Mouse (Mus musculus) gastrocnemius, postnatal 10 days (tissue): Measurements from ENCODE around the gene Pitpna. TPM values are rescaled to one million over a fixed set of nuclear protein-coding genes. Genes with fewer than 3 reads are reported as not detected.

Source experiments
- DNase-seq: peaks from one replicate; pipeline ENCODE4 v3.0.0; 2021; ENCODE audit warnings: mixed read lengths
- microRNA-seq, 2 experiments: library from miRNA; unstranded; fragments of <30 nt; microRNA quantifications; one replicate each; pipeline ENCODE4 v1.2.0; 2021
- total RNA-seq, 2 experiments: library from RNA; stranded (reverse); gene quantifications; 2 replicates each; pipeline ENCODE4 v1.2.3; 2021

Gene Pitpna
- total RNA-seq, 2 experiments from 2014 or later: 148 to 160 TPM

DNA sequence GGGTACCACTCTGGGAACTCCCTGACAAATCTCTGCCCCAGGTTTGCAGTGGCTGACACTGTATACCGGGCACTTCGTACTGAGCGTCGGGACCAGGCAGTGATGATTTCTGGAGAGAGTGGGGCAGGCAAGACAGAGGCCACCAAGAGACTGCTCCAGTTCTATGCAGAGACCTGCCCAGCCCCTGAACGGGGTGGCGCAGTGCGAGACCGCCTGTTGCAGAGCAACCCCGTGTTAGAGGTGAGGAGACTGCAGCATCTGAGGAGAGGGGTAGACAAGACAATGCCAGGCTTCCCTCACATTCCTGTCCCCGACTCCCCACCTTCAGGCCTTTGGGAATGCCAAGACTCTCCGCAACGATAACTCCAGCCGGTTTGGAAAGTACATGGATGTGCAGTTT is 70.4 kb downstream of the Pitpna start:
- DNase-seq: no peak

DNA sequence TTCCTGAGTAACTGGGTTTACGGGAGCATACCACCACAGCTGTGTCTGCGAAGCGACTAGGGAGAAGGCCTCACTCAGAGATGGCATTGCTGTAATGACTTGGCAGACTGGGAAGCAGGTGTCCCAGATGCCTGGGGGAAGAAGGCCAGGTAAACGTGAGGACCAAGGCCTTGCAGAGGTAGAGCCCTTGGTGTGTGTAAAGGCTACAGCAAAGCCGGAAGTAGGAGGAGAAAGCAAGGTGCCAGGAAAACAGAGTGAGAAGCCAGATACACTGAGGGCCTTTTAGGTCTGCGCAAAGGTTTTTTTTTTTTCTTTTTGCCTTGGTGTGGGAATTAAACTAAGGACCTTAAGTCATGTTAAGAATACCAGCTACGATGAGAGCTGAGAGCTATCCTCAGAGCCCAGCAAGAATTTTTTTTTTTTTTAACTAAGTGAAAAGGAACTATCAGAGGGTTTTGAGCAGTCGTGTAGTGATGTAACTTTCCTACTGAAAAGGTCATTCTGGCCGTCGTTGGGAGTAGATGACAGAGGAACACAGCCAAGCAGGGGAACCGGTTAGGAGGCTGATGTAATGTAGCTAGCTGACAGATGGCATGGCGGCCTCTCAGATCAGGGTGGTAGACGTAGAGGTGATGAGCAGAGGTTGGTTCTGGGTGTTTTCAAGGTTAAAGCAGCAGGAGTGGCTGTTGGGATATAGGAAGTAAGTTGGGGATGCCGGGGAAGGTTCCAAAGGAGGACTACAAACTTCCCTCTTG is 71.3 kb downstream of the Pitpna start:
- DNase-seq: no peak

- DNase-seq: no peak
Observed at GRCm38 (mm10) chr11:75660081-75660590, 72.2 kb downstream of the Pitpna start.

GRCm38 (mm10) chr11:75660941-75661800 is 73.3 kb downstream of the Pitpna start:
- DNase-seq: no peak

- DNase-seq: no peak
Observed at GRCm38 (mm10) chr11:75662131-75662530, 74.2 kb downstream of the Pitpna start.

DNA sequence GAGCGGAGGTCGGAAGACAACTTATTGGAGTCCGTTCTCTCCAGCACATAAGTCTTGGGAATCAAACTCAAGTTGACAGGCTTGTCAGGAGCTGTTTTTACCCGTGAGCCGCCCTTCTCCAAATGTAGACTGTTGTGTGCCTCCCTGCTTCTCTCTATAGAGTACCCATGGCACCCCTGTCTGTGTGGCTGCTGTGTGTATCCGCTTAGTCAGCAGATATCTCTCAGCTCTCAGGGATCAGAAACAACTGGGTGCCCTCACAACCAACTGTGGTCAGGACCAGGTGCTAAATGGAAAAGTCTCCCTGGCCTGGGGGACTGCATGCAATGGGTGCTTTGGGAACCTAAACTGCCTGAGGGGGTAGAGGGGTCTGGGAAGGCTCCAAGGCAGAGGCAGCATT is 78.4 kb downstream of the Pitpna start:
- no peak for DNase-seq

GRCm38 (mm10) chr11:75668621-75669020 is 80.7 kb downstream of the Pitpna start:
- DNase-seq: no peak

DNA sequence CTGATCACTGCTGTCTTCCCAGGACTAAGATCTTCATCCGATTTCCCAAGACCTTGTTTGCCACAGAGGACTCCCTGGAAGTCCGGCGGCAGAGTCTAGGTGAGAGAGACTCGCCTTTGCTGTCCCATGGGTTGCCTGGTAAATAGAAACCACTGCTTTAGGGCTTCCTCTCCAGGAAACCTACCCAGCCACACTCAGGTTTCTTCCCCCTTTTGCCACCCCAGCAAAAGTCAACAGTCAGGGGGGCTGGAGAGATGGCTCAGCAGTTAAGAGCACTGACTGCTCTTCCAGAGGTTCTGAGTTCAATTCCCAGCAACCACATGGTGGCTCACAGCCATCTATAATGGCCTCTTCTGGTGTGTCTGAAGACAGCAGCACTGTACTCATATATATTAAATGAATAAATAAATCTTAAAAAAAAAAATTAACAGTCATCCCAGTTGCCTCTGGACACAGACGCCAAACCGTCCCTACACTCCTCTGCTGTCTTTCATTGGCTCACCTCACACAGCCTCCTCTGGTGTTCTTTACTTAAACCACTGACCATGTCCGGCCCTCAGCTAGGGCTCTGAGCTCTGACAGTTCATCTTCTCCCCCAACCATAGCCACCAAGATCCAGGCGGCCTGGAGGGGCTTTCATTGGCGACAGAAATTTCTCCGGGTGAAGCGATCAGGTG is 81.4 kb downstream of the Pitpna start:
- no peak for DNase-seq

- no peak for DNase-seq
Observed at GRCm38 (mm10) chr11:75669853-75670200, 81.9 kb downstream of the Pitpna start.

DNA sequence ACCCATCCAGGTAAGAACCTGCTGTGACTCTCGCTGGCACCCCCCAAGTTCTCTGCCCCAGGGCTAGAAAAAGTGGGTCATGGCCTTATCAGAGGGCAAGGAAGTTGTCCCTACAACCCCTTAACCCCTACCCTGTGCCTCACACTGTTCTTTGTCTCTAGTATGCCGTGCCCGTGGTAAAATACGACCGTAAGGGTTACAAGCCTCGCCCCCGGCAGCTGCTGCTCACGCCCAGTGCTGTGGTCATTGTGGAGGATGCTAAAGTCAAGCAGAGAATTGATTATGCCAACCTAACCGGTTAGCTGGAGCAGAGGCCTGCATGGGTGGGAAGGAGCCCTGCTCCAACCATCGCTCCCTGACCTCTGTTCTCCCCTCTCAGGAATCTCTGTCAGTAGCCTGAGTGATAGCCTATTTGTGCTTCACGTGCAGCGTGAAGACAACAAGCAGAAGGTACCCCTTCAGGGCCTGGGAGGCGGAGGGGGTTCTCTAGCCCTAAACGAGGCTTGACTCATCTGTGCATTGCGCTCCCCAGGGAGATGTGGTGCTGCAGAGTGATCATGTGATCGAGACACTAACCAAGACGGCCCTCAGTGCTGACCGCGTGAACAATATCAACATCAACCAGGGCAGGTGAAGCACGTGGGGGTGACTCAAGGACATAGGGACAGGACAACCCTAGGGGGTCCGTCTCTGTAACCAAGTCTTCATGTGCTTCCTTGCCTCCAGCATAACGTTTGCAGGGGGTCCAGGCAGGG is 83.7 kb downstream of the Pitpna start:
- no peak for DNase-seq

DNA sequence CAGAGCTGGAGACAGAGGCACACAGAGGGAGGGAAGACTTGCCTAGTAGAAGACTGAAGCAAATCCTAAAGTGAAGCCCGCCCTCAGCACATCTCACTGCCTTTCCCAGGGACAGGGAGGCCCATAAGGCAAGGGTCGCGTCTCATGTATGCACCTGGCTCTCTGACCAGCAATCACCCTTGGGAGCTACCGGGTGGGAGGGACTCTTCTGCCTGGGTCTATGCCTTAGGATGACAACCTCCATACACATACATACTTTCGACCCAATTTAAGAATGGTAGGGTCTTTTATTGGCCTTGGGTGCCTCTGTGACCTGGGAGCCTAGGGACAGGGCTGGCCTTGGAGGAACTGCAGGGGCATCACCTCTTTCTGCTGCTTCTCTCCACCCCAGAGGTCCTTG is 85.5 kb downstream of the Pitpna start:
- no peak for DNase-seq

GRCm38 (mm10) chr11:75674875-75675274 is 87.0 kb downstream of the Pitpna start:
- DNase-seq: no peak

DNA sequence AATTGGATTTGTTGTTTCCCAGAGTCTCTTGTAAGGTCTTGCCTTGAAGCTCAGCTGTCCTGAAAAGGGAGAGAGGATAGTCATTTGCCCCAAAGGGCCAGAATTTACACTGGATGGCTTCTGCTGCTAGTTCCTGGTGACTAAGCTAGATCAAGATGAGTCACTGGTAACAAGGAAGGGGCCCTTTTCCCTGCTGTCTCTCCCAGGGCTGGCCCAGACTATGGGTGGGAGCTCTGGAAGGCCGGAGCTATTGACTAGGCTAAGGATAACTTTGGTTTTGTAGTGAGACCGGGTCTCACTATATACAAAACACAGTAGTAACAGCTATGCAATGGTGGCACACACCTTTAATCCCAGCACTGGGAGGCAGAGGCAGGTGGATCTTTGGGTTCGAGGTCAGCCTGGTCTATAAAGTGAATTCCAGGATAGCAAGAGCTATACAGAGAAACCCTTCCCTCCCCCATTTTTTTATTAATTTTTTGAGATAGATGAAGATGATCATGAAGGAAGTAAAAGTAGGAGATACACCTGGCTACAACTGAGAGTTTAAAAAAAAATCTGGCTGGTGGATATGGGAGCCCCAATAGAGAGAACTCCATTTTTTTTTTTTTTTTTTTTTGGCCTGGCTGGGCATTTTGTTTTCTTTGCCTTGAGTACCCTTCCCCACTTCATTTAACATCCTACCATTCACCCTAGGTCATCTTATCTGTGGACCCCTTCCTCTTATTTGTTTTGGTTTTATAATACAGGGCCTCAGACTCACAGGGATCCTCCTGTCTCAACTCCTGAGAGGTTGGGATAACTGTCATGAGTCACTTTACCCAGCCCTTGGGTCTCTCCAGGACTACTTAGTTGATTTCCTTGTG is 90.2 kb downstream of the Pitpna start:
- no peak for DNase-seq

Small RNA genes within 50 kb of the gene (microRNA-seq; reads per million reads assigned to microRNA genes)
- gene Mir3971: 0 reads per million in 2 experiments

Other genes starting within 250 kb of the Pitpna start
- 10 to 100 TPM; 56.8 to 59.3 TPM for gene Rpa1, start 239.8 kb upstream of the Pitpna start, total RNA-seq
- gene Smyd4, start 239.7 kb upstream of the Pitpna start, total RNA-seq: 1 to 10 TPM; 6.1 to 6.6 TPM
- gene Serpinf1, start 165.4 kb upstream of the Pitpna start, total RNA-seq: 100 to 1,000 TPM; 134 to 239 TPM
- under 1 TPM in 1 of 2 experiments, not detected in 1; 0.56 TPM for gene Serpinf2, start 148.5 kb upstream of the Pitpna start, total RNA-seq
- 1 to 10 TPM; 7.2 to 7.9 TPM for gene Wdr81, start 133.4 kb upstream of the Pitpna start, total RNA-seq
- 10 to 100 TPM; 13.5 to 14.9 TPM for gene Tlcd2, start 126.4 kb upstream of the Pitpna start, total RNA-seq
- gene Prpf8, start 101.3 kb upstream of the Pitpna start, total RNA-seq: 10 to 100 TPM; 77.6 to 83.7 TPM
- gene Rilp, start 78.0 kb upstream of the Pitpna start, total RNA-seq: 10 to 100 TPM; 25.5 to 32.6 TPM
- gene Scarf1, start 74.6 kb upstream of the Pitpna start, total RNA-seq: 10 to 100 TPM in 1 of 2 experiments, 1 to 10 TPM in 1; 7.9 to 10.0 TPM
- gene Slc43a2, start 56.4 kb upstream of the Pitpna start, total RNA-seq: 10 to 100 TPM; 24.2 to 27.3 TPM
- gene Inpp5k, start 42.9 kb downstream of the Pitpna start, total RNA-seq: 10 to 100 TPM; 22.5 to 23.3 TPM
- 10 to 100 TPM; 56.3 to 65.1 TPM for gene Myo1c, start 62.4 kb downstream of the Pitpna start, total RNA-seq
- 10 to 100 TPM; 53.0 to 59.8 TPM for gene Crk, start 91.2 kb downstream of the Pitpna start, total RNA-seq
- gene Ywhae, start 144.8 kb downstream of the Pitpna start, total RNA-seq: 100 to 1,000 TPM; 801 to 805 TPM
- 1 to 10 TPM; 1.0 TPM for gene Doc2b, start 208.0 kb downstream of the Pitpna start, total RNA-seq